Mouse (Mus musculus) brain, embryonic 14.5 days (tissue): ENCODE data around the gene Nr1h3.

Experiments used
- CTCF ChIP-seq: fragments of 200-500 bp; IDR thresholded peaks from 2 replicates; pipeline ENCODE4 v1.5.1; 2012; ENCODE audit warnings: inconsistent platforms, mild to moderate bottlenecking, moderate library complexity, borderline replicate concordance; ENCODE audit not compliant: insufficient read depth, insufficient read length; ENCODE audit errors: extremely low read depth
- POLR2A ChIP-seq: fragments of 200-500 bp; IDR thresholded peaks from 2 replicates; pipeline ENCODE4 v1.6.1; 2012; ENCODE audit warnings: mild to moderate bottlenecking, inconsistent platforms, borderline replicate concordance; ENCODE audit not compliant: poor library complexity, insufficient read depth, insufficient read length, severe bottlenecking; ENCODE audit errors: extremely low read depth

DNA sequence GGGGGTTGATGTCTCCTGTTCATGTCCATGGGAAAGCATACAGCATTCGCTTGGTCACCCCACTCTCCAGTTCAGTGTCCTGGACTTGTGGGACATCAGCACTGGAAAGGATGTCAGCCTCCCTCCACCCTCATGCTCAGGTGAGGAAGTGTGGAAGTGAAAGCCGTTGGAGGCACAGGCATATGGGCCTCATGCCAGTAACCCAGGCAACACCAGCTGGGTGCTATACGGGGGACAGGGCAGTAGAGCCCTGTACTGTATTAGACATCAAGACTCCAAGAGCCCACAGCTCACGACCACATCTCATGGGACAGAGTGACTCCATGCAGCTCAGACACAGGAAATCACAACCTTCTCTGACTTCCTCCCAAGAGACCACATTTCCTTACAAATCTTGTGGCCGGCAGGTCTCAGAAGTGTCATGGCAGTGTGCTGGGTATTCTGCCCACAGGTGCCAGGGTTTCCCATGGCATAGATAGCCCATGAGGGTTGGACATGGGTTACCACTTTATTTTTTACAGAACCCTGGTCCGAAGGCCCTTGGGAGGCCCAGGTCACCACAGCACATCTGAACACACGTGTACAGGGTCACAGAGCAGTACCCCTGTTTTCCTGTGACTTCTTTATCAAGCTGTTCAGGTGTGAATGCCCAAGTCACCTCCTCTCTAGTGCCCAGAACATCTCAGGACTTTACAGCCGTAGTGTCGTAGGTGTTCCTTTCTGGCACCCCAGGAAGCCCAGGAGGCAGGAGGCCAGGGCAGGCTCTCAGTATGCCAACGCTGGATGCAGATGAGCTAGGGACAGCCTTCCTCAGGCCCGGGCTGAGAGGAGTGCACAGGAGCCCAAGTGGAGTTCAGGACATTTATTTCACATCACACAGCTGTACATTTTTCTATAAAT lies 65.9 kb downstream of the Nr1h3 start:
- TF ChIP-seq CTCF: no peak
- TF ChIP-seq POLR2A: no peak
